Mouse (Mus musculus): ENCODE measurements at regions not wholly inside any gene's neighbourhood (a gene's known extent, or its start where the extent isn't known, plus 50 kb on each side); places are given as distances from the start of the nearest gene placed in this dataset.

- DNase-seq (ENCODE audit: low spot score in 2 of 2): no peak
These were observed 174.2 kb downstream of the Mroh4 start for GRCm38 (mm10) chr15:74461935-74462334.

- DNase-seq (ENCODE audit: low spot score in 2 of 2): no peak
These were observed 176.7 kb downstream of the Mroh4 start for GRCm38 (mm10) chr15:74459345-74459975.

- peak in 1 of 2 experiments; percentile 73 for DNase-seq (ENCODE audit: low spot score in 2 of 2)
These were observed 177.2 kb downstream of the Mroh4 start for GRCm38 (mm10) chr15:74458940-74459339.

- DNase-seq (ENCODE audit: low spot score in 2 of 2): no peak
These were observed 178.2 kb downstream of the Mroh4 start for GRCm38 (mm10) chr15:74457965-74458364.

GRCm38 (mm10) chr15:74456675-74457040 is 179.5 kb downstream of the Mroh4 start:
- no peak for DNase-seq (ENCODE audit: low spot score in 2 of 2)

- no peak for DNase-seq (ENCODE audit: low spot score in 2 of 2)
These were observed 180.1 kb downstream of the Mroh4 start for GRCm38 (mm10) chr15:74455921-74456674.

GRCm38 (mm10) chr15:74454543-74454942 is 181.6 kb downstream of the Mroh4 start:
- no peak for DNase-seq (ENCODE audit: low spot score in 2 of 2)

- DNase-seq (ENCODE audit: low spot score in 2 of 2): no peak
These were observed 182.3 kb downstream of the Mroh4 start for GRCm38 (mm10) chr15:74453810-74454209.

- DNase-seq (ENCODE audit: low spot score in 2 of 2): no peak
These were observed 183.7 kb downstream of the Mroh4 start for GRCm38 (mm10) chr15:74452426-74452825.

GRCm38 (mm10) chr15:74441889-74442288 is 194.3 kb downstream of the Mroh4 start:
- peak in 1 of 2 experiments; percentile 37 for DNase-seq (ENCODE audit: low spot score in 2 of 2)

- peak in 1 of 2 experiments; percentile 31 for DNase-seq (ENCODE audit: low spot score in 2 of 2)
These were observed 209.2 kb downstream of the Mroh4 start for GRCm38 (mm10) chr15:74426989-74427388.

GRCm38 (mm10) chr15:74423001-74423400 is 213.2 kb downstream of the Mroh4 start:
- DNase-seq (ENCODE audit: low spot score in 2 of 2): no peak

- no peak for DNase-seq (ENCODE audit: low spot score in 2 of 2)
These were observed 215.6 kb downstream of the Mroh4 start for GRCm38 (mm10) chr15:74420550-74420949.

GRCm38 (mm10) chr15:74418635-74419034 is 217.5 kb downstream of the Mroh4 start:
- DNase-seq (ENCODE audit: low spot score in 2 of 2): peak in 1 of 2 experiments; percentile 56

- peak in 1 of 2 experiments; percentile 49 for DNase-seq (ENCODE audit: low spot score in 2 of 2)
These were observed 222.9 kb downstream of the Mroh4 start for GRCm38 (mm10) chr15:74413217-74413616.

- DNase-seq (ENCODE audit: low spot score in 2 of 2): no peak
These were observed 223.9 kb downstream of the Mroh4 start for GRCm38 (mm10) chr15:74412261-74412660.

GRCm38 (mm10) chr15:74411097-74411496 is 225.1 kb downstream of the Mroh4 start:
- DNase-seq (ENCODE audit: low spot score in 2 of 2): no peak

- DNase-seq (ENCODE audit: low spot score in 2 of 2): no peak
These were observed 231.3 kb downstream of the Mroh4 start for GRCm38 (mm10) chr15:74404866-74405265.

GRCm38 (mm10) chr15:74401275-74401674 is 234.9 kb downstream of the Mroh4 start:
- DNase-seq (ENCODE audit: low spot score in 2 of 2): no peak

GRCm38 (mm10) chr15:74396029-74396428 is 240.1 kb downstream of the Mroh4 start:
- DNase-seq (ENCODE audit: low spot score in 2 of 2): peak in 1 of 2 experiments; percentile 54

- no peak for DNase-seq (ENCODE audit: low spot score in 2 of 2)
These were observed 248.6 kb downstream of the Mroh4 start for GRCm38 (mm10) chr15:74387533-74387932.

- DNase-seq (ENCODE audit: low spot score in 2 of 2): no peak
These were observed 253.6 kb downstream of the Mroh4 start for GRCm38 (mm10) chr15:74382556-74382955.

GRCm38 (mm10) chr15:74379366-74379765 is 256.8 kb downstream of the Mroh4 start:
- no peak for DNase-seq (ENCODE audit: low spot score in 2 of 2)

Data from left cerebral cortex, adult 8-10 months (tissue).